ENCODE assay signal across 15 mouse cellular contexts in the genomic region with DNA sequence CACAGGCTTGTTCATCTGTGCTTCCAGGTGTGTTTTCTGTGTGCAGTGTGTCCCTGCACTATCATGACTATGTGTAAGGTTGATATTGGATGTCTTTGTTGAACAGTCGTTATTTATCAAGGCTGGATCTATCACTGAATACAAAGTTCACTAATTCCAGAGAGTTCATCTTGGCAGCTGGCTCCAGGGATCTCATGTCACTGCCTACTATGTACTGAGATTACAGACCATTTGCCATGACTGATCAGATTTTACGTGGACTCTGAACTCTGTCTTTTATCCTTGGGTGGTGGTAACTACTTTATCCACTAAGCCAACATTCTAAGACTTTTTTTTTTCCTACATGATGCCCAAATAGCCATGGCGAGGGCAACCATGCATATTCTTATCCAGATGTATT.
"Had no signal": no experiment of that assay in that cellular context is flagged by ENCODE, and none has a peak within 500 bp of the region (broad histone marks: within the 10 kb centered on the region; RNA-seq: fewer than 3 reads in every experiment).

No protein-coding gene starts in this region.

- H3K9ac ChIP-seq: neural tube, embryonic 13.5 days; neural tube, embryonic 15.5 days; stomach, embryonic 15.5 days had no signal

- H3K9me3 ChIP-seq: neural tube, embryonic 13.5 days; neural tube, embryonic 15.5 days; stomach, embryonic 15.5 days had no signal

- DNase-seq: right cerebral cortex, adult 18-20 months; right cerebral cortex, postnatal 14 days; right cerebral cortex, postnatal 25 days; right cerebral cortex, postnatal 4 days; spleen, adult 18-20 months; thymus, adult 18-20 months; thymus, adult 2 months; thymus, postnatal 14 days; thymus, postnatal 25 days; thymus, postnatal 36 days; thymus, postnatal 4 days had no signal

- H3K4me3 ChIP-seq: neural tube, embryonic 13.5 days; neural tube, embryonic 15.5 days; stomach, embryonic 15.5 days had no signal

- H3K36me3 ChIP-seq: neural tube, embryonic 13.5 days; neural tube, embryonic 15.5 days; stomach, embryonic 15.5 days had no signal

- H3K4me2 ChIP-seq: neural tube, embryonic 13.5 days; neural tube, embryonic 15.5 days; stomach, embryonic 15.5 days had no signal

- H3K27ac ChIP-seq: neural tube, embryonic 13.5 days; neural tube, embryonic 15.5 days; stomach, embryonic 15.5 days; stomach, postnatal 0 days had no signal

- H3K4me1 ChIP-seq: neural tube, embryonic 15.5 days; stomach, embryonic 15.5 days had no signal

- H3K27me3 ChIP-seq: neural tube, embryonic 13.5 days; neural tube, embryonic 15.5 days; stomach, embryonic 15.5 days had no signal
